In the genomic region with DNA sequence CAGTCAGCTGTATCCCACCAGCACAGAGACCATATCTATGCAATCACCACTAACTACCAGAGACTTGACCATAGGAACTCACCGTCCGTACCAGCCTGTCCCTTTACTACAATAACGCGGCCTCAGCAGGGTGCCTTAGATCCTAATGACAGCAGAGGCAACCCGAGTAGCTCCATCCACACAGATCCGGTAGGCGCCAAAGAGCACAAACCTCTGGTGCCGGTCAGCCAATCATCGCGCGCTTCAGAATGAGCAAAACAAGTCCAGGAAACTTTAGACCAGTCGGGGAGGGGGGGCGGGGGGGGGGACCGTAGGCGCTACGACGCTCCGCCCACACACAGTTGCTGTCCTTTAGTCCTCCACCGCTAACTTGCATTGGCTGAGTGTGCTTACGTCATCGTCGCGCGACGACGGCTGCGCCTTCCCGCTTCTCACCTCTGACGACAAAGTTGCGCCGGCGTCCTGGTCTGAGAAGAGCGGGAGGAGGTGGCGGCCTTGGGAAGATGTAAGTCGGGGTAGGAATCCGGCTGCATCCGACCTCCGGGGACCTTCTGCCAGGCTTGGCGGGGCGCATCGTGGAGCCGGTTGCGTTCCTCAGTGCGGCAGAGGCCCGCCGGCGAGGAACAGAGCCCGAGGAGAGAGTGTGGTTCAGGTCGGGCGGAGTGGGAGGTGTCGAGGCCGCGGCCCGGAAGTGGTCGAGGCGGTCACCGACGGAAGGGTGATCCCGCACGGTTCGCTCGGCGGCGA, we compare ENCODE assay signal across 8 mouse cellular contexts. TPM values are rescaled to one million over a fixed set of nuclear protein-coding genes. Genes with fewer than 3 reads are reported as not detected.
A peak's percentile ranks its signal among the peaks of the same experiment; 100 is the strongest.
DNase-seq lines count a peak whose midpoint lies in the region; ATAC-seq and TF ChIP-seq lines count a peak whose summit lies in the region.

A gene (plus strand): TSS at position 336 of the 747 bp plus-strand sequence.

- H3K27ac ChIP-seq in forebrain, embryonic 10.5 days, result peak within 1 kb of the TSS; percentile 99
- peak within 1 kb of the TSS; percentile 94 for H3K27ac ChIP-seq in heart, embryonic 15.5 days
- H3K27ac ChIP-seq in liver, embryonic 14.5 days, result peak within 1 kb of the TSS; percentile 96
- H3K27ac ChIP-seq in neural tube, embryonic 11.5 days (ENCODE audit: low read depth, low read length), result peak within 1 kb of the TSS; percentile 85
- H3K27ac ChIP-seq in stomach, postnatal 0 days (replicated peaks), result peak within 1 kb of the TSS; percentile 96

- TF ChIP-seq CTCF in liver, embryonic 14.5 days (IDR thresholded peaks at IDR 0.05; ENCODE audit: low read depth), result 0 out of 2 replicates have a peak, but pooled peaks have one; percentile 10
- peak; percentile 42 for TF ChIP-seq CTCF in stomach, postnatal 0 days (IDR thresholded peaks at IDR 0.05; ENCODE audit: low read depth)

- H3K27me3 ChIP-seq in forebrain, embryonic 10.5 days (ENCODE audit: poor library complexity, severe bottlenecking), result no peaks in the 10 kb centered on the region
- H3K27me3 ChIP-seq in heart, embryonic 15.5 days, result no peaks in the 10 kb centered on the region
- no peaks in the 10 kb centered on the region for H3K27me3 ChIP-seq in liver, embryonic 14.5 days (ENCODE audit: control insufficient read depth, insufficient read depth, low read length)
- no peaks in the 10 kb centered on the region for H3K27me3 ChIP-seq in neural tube, embryonic 11.5 days (ENCODE audit: control insufficient read depth, insufficient read depth, low read length)
- no peaks in the 10 kb centered on the region for H3K27me3 ChIP-seq in stomach, postnatal 0 days (ENCODE audit: control insufficient read depth, insufficient read depth, low read length)

- peak within 1 kb of the TSS; percentile 78 for H3K4me3 ChIP-seq in forebrain, embryonic 10.5 days
- H3K4me3 ChIP-seq in heart, embryonic 15.5 days, result peak within 1 kb of the TSS; percentile 91
- peak within 1 kb of the TSS; percentile 69 to 97 for H3K4me3 ChIP-seq in liver, embryonic 14.5 days (ENCODE audit: insufficient read depth in 1 of 2, low read depth in 2 of 2, low read length in 2 of 2)
- H3K4me3 ChIP-seq in neural tube, embryonic 11.5 days (ENCODE audit: low read depth, low read length), result peak within 1 kb of the TSS; percentile 71
- peak within 1 kb of the TSS; percentile 95 for H3K4me3 ChIP-seq in stomach, postnatal 0 days (ENCODE audit: low read depth, low read length)

- H3K9me3 ChIP-seq in forebrain, embryonic 10.5 days, result no peaks in the 10 kb centered on the region
- no peaks in the 10 kb centered on the region for H3K9me3 ChIP-seq in heart, embryonic 15.5 days (replicated peaks)
- H3K9me3 ChIP-seq in liver, embryonic 14.5 days (ENCODE audit: control insufficient read depth, low read length), result no peaks in the 10 kb centered on the region
- no peaks in the 10 kb centered on the region for H3K9me3 ChIP-seq in neural tube, embryonic 11.5 days (ENCODE audit: control insufficient read depth, low read length)
- no peaks in the 10 kb centered on the region for H3K9me3 ChIP-seq in stomach, postnatal 0 days (ENCODE audit: control insufficient read depth, low read length)

- WGBS in forebrain, embryonic 10.5 days, result under 1% methylated on average over 64 of the region's 64 CpGs
- WGBS in heart, embryonic 15.5 days, result under 1% methylated on average over 64 of the region's 64 CpGs
- under 1% methylated on average over 64 of the region's 64 CpGs for WGBS in liver, embryonic 14.5 days (ENCODE audit: insufficient replicate concordance)
- WGBS in neural tube, embryonic 11.5 days, result under 1% methylated on average over 64 of the region's 64 CpGs
- WGBS in stomach, postnatal 0 days, result under 1% methylated on average over 64 of the region's 64 CpGs

- H3K4me2 ChIP-seq in heart, embryonic 15.5 days, result peak within 1 kb of the TSS; percentile 74
- H3K4me2 ChIP-seq in liver, embryonic 14.5 days (ENCODE audit: low read depth), result peak within 1 kb of the TSS; percentile 94
- peak within 1 kb of the TSS; percentile 87 for H3K4me2 ChIP-seq in neural tube, embryonic 11.5 days (ENCODE audit: low read depth)
- peak within 1 kb of the TSS; percentile 78 for H3K4me2 ChIP-seq in stomach, postnatal 0 days (replicated peaks; ENCODE audit: low read depth)

- peaks cover 30% of the 10 kb centered on the region for H3K4me1 ChIP-seq in forebrain, embryonic 10.5 days
- H3K4me1 ChIP-seq in heart, embryonic 15.5 days (replicated peaks), result peaks cover 45% of the 10 kb centered on the region
- H3K4me1 ChIP-seq in liver, embryonic 14.5 days (replicated peaks; ENCODE audit: control insufficient read depth in 2 of 2, insufficient read depth in 2 of 2, low read length in 1 of 2), result peaks cover 16 to 17% of the 10 kb centered on the region in 2 experiments
- H3K4me1 ChIP-seq in neural tube, embryonic 11.5 days (ENCODE audit: control insufficient read depth, insufficient read depth, low read length), result peaks cover 10% of the 10 kb centered on the region; the same call in 1 of the 2 replicates
- H3K4me1 ChIP-seq in stomach, postnatal 0 days (replicated peaks; ENCODE audit: control insufficient read depth, insufficient read depth), result no peaks in the 10 kb centered on the region

- peak; percentile 91 for ATAC-seq in heart, embryonic 15.5 days (replicated peaks; ENCODE audit: insufficient number of reproducible peaks, insufficient read depth, low FRiP score, low read depth)
- peak; percentile 88 for ATAC-seq in liver, embryonic 14.5 days (ENCODE audit: insufficient read depth)
- peak; percentile 96 for ATAC-seq in neural tube, embryonic 11.5 days (ENCODE audit: insufficient read depth, low FRiP score, low TSS enrichment)
- peak; percentile 95 for ATAC-seq in stomach, postnatal 0 days (ENCODE audit: low FRiP score, low TSS enrichment)

- peak within 1 kb of the TSS; percentile 90 for H3K9ac ChIP-seq in heart, embryonic 15.5 days
- H3K9ac ChIP-seq in liver, embryonic 14.5 days (replicated peaks), result peak within 1 kb of the TSS; percentile 93
- peak within 1 kb of the TSS; percentile 74 for H3K9ac ChIP-seq in neural tube, embryonic 11.5 days (ENCODE audit: low read length)
- H3K9ac ChIP-seq in stomach, postnatal 0 days (ENCODE audit: low read length), result peak within 1 kb of the TSS; percentile 95

- 0 out of 2 replicates have a peak, but pooled peaks have one; percentile 28 for TF ChIP-seq EP300 in liver, embryonic 14.5 days (IDR thresholded peaks at IDR 0.05; ENCODE audit: low read depth)
- TF ChIP-seq EP300 in stomach, postnatal 0 days (optimal IDR thresholded peaks at IDR 0.05), result no peak

- peaks cover 64% of the 10 kb centered on the region for H3K36me3 ChIP-seq in forebrain, embryonic 10.5 days (replicated peaks)
- peaks cover 38% of the 10 kb centered on the region for H3K36me3 ChIP-seq in heart, embryonic 15.5 days
- peaks cover 49% of the 10 kb centered on the region for H3K36me3 ChIP-seq in liver, embryonic 14.5 days (replicated peaks; ENCODE audit: control insufficient read depth, insufficient read depth, low read depth)
- peaks cover 9% of the 10 kb centered on the region for H3K36me3 ChIP-seq in neural tube, embryonic 11.5 days (ENCODE audit: control insufficient read depth, insufficient read depth, low read length)
- H3K36me3 ChIP-seq in stomach, postnatal 0 days (ENCODE audit: control insufficient read depth, insufficient read depth, low read length), result peaks cover 9% of the 10 kb centered on the region

- DNase-seq in CD8-positive naive resting alpha-beta T cell, adult 2 months (ENCODE audit: low read depth in 2 of 2, low spot score in 2 of 2), result peak; percentile 78 to 83
- DNase-seq in c-Kit-positive CD71-negative TER-119-negative erythroid progenitor cells, embryonic 14.5 days (ENCODE audit: low read depth), result peak; percentile 100
- DNase-seq in forebrain, embryonic 10.5 days (ENCODE audit: extremely low spot score, low spot score), result peak; percentile 100
- peak; percentile 97 to 98 for DNase-seq in kidney, postnatal 25 days
- peak; percentile 98 to 100 (median 100) for DNase-seq in liver, embryonic 14.5 days (ENCODE audit: low read depth in 3 of 3, low spot score in 3 of 3)
- DNase-seq in neural tube, embryonic 11.5 days (ENCODE audit: low spot score), result peak; percentile 99
- DNase-seq in stomach, postnatal 0 days (ENCODE audit: low spot score), result peak; percentile 100

RNA-seq across cellular contexts. Expression of the gene that starts here (rescaled TPM):
- polyA plus RNA-seq in forebrain, embryonic 10.5 days (2016; fragmentation: Nextera tagmentation; extraction: Ambion mirVana), result 493 and 501 TPM in 2 replicates
- 186 and 210 TPM in 2 replicates for polyA plus RNA-seq in heart, embryonic 15.5 days (2015; fragmentation: Nextera tagmentation; extraction: Ambion mirVana)
- polyA plus RNA-seq in liver, embryonic 14.5 days (2012; rRNA removed), result 91.5 and 114 TPM in 2 replicates
- 90.6 and 96.3 TPM in 2 replicates for polyA plus RNA-seq in liver, embryonic 14.5 days (2014; fragmentation: Nextera tagmentation; extraction: Ambion mirVana)
- 370 and 385 TPM in 2 replicates for polyA plus RNA-seq in neural tube, embryonic 11.5 days (2014; fragmentation: Nextera tagmentation; extraction: Ambion mirVana)
- 106 and 113 TPM in 2 replicates for polyA plus RNA-seq in stomach, postnatal 0 days (2015; fragmentation: Nextera tagmentation; extraction: Ambion mirVana)

Comparison
In these comparisons a context has a peak if more than half of its experiments do, and no peak if none do; other contexts are left out.
1. Peak in every context shown above with its lines: DNase-seq, ATAC-seq, H3K4me3 ChIP-seq and H3K27ac ChIP-seq.